Mouse (Mus musculus): ENCODE results near the gene Dnajb5.
A peak's percentile ranks its signal among the peaks of the same experiment; 100 is the strongest.

Dnajb5 gene

DNA sequence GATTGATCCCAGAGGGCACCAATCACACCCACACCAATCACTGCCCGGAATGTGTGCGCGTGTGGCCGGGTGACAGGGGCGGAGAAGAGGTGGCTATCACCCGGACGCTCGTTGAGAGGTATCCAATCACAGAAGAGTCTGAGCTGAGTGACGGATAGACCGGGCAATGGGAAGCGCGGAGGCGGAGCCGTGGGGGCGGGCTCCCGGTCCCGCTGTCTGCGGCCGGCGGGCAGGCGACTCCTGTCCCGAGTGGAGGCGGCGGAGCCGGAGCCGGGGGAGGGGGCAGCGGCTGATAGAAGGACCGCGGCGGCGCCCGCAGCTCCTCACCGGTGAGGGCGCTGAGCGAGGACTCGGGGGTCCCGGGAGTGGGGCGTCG lies at the start of gene Dnajb5:
Dnajb5 (plus strand) TSS at position 139 of the 376 bp plus-strand sequence.
- peak; percentile 86 for DNase-seq

GRCm38 (mm10) chr4:42900878-42901277 lies 48.7 kb upstream of the Dnajb5 start:
- DNase-seq = no peak

- DNase-seq = peak; percentile 75
These were observed 47.4 kb upstream of the Dnajb5 start for GRCm38 (mm10) chr4:42902174-42902573.

DNA sequence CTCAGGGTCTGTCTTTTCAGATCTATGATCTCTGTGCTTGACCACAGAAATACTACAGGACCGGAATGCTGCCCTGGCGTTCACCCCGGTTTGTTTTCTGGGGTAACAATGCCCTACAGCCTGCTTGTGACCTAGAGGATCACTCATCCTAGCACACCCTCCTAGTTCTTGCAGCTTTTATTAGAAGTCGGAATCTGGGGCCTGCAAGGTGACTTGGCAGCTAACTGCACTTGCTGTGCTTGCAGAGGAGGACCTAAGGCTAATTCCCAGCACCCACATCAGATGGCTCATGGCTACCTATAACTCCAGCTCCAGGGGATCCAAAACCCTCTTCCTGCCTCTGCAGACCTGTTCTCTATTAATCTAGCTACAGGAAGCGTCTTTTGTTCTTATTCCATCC lies 46.9 kb upstream of the Dnajb5 start:
- DNase-seq = no peak

DNA sequence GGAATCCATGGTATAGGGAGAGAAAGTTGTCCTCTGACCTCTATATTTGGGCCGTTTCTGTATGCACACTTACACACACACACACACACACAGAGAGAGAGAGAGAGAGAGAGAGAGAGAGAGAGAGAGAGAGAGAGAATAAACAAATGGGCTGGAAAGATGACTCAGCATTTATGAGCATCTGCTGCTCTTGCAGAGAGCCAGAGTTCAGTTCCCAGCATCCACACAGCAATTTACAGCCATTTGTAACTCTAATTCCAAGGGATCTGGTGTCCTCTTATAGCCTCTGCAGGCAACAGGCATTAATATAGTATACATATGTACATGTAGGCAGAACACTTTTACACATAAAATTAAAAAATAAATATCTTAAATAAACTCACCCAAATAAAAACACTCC lies 45.7 kb upstream of the Dnajb5 start:
- no peak for DNase-seq

GRCm38 (mm10) chr4:42904523-42904922 lies 45.1 kb upstream of the Dnajb5 start:
- no peak for DNase-seq

GRCm38 (mm10) chr4:42904966-42905365 lies 44.6 kb upstream of the Dnajb5 start:
- no peak for DNase-seq

GRCm38 (mm10) chr4:42913391-42913790 lies 36.2 kb upstream of the Dnajb5 start:
- no peak for DNase-seq

DNA sequence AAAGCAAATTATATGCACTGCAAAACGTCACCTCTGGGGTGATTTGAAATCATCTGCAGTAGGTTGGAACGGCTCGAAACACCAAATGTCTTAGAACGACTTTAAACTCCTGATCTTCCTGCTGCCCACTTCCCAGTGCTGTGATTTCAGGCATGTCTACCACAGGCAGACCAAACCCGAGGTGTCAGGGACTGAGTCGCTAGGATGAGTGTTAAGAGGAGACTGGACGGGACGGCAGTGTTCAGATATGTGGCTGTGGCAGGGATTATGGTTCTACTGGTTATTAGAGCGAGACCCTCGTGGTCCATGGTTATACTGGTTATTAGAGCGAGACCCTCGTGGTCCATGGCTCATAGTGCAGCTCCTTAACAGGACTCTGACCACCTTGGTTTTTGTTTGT lies 34.3 kb upstream of the Dnajb5 start:
- no peak for DNase-seq

- no peak for DNase-seq
These were observed 33.6 kb upstream of the Dnajb5 start for GRCm38 (mm10) chr4:42915966-42916365.

DNA sequence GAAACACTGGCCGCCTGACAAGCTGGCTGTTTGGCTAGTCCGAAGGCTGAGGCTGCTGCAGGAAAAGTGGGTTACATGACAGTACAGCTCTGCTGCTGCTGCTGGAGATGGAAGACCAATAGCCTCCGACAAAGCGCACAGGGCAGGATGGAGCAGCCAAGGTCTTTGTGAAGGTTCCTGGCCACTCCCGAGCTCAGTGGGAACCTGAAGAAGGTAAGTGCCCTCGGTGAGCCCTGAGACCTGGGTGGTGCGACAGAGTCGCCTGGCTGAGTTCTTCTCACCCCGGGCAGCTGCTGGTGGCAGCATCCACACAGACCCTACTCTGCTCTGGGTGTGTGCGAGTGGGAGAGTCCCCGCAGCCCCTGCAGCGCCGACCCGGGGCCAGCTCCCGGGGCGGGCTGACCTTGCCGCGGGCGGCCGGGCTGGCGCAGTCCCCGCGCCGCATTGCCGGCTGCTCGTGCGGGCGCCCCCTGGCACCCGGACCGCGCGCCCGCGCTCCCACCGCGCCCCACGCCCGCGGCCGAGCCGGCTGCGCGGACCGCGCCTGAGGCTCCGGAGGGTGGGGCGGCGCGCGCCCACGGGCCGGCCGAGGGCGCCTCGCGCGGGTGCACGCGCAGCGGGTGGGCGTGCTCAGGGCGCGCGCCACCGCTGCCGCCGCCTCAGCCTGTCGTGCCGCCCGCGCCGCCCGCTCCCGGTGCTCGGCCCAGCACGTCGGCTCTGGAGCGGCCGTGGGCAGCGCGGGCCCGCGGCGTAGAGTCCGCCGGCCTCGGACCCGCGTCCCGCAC lies 32.8 kb upstream of the Dnajb5 start, which contains the start of gene Phf24:
Phf24 (plus strand) TSS at position 44 of the 785 bp plus-strand sequence.
- peak; percentile 17 for DNase-seq

- DNase-seq = no peak
These were observed 32.2 kb upstream of the Dnajb5 start for GRCm38 (mm10) chr4:42917402-42917774.

DNA sequence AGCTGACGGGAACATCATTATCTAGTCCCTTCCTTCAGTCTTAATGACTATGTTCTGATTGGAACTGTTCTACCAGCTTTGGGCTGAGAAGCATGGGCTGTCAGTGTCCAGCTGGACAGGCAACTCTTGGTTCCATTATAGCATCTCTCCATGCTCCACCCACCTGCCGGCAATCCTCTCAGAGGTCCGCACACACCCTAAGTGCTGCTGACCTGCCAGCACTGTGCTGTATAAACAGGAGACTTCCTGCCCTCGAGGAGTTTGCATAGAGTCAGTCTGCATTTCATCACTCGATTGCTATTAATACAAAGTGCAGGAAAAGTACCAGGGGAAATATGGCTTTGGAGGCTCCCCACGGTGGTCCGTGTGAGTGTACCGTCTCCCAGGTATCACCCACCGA lies 28.9 kb upstream of the Dnajb5 start:
- no peak for DNase-seq

- no peak for DNase-seq
These were observed 28.1 kb upstream of the Dnajb5 start for GRCm38 (mm10) chr4:42921536-42921935.

DNA sequence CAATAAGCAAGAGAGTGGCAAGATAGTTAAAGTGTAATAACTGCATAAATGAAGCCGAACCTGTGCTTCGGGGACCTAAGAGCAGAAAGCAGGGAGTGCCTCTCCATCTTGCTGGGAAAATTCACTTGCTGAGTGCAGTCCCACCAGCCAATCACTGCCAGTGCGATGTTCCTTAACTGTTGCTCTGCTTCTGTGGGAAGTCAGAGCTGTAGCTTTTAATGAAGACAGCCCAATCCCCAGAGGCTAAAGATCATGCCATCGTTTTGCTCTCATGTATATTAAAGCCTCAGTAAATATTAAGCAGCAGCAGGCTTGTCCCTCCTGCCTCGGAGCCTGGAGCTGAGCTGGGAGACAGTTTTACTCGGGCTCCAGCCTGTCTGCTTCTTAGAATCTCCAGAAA lies 27.6 kb upstream of the Dnajb5 start:
- no peak for DNase-seq

DNA sequence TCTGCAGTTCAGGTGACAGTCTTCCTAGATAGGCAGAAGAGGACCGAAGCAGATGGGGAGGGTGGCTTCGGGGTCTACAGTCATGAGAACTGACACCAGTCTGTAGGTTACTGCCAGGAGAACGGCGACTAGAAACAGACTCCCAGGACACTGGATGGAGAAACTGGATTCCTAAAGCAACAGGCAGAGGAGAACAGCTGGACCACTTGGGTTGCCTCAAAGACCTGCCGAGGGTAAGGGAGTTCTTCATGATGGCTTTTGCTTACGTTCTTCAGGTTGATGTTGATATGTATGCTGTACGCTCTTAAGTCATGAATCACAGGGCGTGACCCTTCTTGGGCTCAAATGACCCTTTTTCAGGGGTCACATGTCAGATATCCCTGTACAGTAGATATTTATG lies 27.2 kb upstream of the Dnajb5 start:
- DNase-seq = no peak

GRCm38 (mm10) chr4:42924095-42924710 lies 25.4 kb upstream of the Dnajb5 start:
- no peak for DNase-seq

- peak; percentile 34 for DNase-seq
These were observed 21.4 kb upstream of the Dnajb5 start for GRCm38 (mm10) chr4:42928209-42928608.

DNA sequence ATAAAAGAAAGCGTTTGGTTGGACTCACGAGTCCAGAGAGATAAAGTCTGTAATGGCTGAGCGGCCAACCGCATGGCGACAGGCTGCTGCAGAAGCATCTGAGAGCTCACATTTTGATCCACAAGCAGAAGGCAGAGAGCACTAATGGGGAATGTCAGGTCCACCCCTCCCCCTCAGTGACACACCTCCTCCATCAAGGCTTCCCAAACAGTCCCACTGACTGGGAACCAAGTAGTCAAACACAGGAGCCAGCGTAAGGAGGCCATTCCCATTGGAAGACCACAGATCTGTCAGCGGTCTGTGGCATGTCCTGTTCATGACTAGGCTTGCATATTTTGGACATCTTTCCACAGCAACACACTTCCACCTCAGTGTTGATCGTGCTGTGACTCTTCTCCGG lies 20.7 kb upstream of the Dnajb5 start:
- DNase-seq = no peak

DNA sequence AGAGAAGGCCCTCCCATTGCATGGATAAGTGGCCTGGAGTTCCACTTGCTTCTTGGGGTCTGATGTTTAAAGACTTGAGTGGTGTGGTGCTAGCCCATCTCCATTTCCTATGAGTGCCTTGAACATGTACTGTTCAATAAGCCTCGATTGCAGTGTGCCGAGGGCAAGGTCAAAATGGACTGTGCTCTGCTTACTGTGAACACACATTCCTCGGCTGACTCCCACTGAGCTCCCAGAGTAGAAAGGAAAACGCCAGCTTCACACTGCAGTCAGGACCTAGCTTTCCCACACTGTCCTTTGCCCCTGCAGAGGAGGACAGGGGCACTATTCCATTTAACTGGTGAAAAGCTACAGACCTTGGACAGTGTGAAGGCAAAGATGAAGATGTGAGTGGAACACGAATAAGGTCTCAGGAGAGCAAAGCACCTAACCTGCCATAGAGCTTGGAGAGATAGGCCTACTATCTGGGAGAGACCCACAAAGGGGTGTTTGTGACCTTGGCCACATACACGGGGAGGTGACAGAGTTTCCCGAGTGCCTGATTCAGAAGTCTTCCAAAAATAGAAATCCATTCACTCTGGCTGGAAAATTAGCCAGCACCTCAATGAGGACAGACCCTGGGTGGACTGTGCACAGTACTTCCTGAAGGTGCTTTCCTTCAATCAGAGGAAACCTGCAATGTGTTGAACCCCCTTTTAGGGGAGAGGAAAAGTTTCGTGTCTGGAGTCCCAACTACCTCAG lies 17.2 kb upstream of the Dnajb5 start:
- DNase-seq = no peak

DNA sequence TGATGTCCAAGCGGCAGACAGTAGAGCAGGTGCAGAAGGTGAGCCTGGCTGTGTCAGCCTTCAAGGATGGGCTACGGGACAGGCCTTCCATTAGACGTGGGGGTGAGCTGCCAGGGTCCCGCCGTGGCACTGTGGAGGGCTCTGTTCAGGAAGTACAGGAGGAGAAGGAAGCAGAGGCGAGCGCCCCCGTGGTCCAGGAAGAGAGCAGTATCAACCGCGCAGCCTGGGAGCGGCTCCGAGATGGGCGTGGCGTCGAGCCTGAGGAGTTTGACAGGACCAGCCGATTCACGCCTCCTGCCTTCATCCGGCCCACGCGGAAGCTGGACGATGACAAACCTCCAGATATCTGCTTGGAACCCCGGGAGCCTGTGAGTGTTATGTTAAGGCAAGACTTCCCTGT lies 16.0 kb upstream of the Dnajb5 start:
- DNase-seq = peak; percentile 67

- no peak for DNase-seq
These were observed 8.2 kb upstream of the Dnajb5 start for GRCm38 (mm10) chr4:42941396-42941795.

DNA sequence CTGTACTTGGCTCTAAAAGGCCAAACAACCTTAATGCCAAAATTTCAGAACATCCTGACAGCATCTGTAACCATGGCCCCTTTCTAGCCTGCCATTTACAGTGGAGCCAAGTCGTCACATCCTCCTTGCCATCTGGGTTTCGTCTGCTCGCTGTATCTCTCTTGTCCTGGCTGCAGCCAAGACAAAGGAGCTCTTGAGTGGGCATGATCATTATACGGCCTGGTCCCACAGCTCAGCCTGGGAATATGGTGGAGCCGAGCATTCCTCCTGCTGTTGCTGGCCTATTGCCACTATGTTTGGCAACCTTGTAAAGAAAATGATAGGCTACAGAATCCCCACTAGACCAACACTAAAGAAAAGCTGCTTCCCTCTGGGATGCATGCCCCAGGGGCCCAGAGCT lies 6.3 kb upstream of the Dnajb5 start:
- DNase-seq = no peak

GRCm38 (mm10) chr4:42944185-42944584 lies 5.4 kb upstream of the Dnajb5 start:
- no peak for DNase-seq
